Mouse (Mus musculus): ENCODE measurements around the gene Plekho2. TPM values are rescaled to one million over a fixed set of nuclear protein-coding genes. Genes with fewer than 3 reads are reported as not detected.

The Plekho2 gene
- total and polyA plus RNA-seq, 3 experiments: 7.9 to 33.8 (median 13.9) TPM

GRCm38 (mm10) chr9:65621196-65621595 lies 41.4 kb upstream of the Plekho2 start:
- no peaks in the 10 kb centered on the region for H3K36me3 ChIP-seq (replicated peaks in 1 of 2; ENCODE audit: control insufficient read depth in 1 of 2, insufficient read depth in 1 of 2, low read length in 1 of 2)
- in situ Hi-C loops (cut with MboI; ENCODE audit: low pct_ligation_motif_present, low pct_unique_long_range_greater_than_20kb, low sequenced_read_pairs) (no loop called here), dilution Hi-C loops (cut with MboI; ENCODE audit: extremely low pct_ligation_motif_present, extremely low pct_unique_long_range_greater_than_20kb, low sequenced_read_pairs) (no loop called here)
- H3K79me2 ChIP-seq (replicated peaks; ENCODE audit: control insufficient read depth, extremely low read depth, insufficient read depth, poor library complexity, severe bottlenecking): no peaks in the 10 kb centered on the region
- no peak overlapping the region for H3K4me3 ChIP-seq (replicated peaks in 1 of 3; ENCODE audit: low read depth in 2 of 3, low read length in 2 of 3, poor library complexity in 1 of 3)
- TF ChIP-seq MEF2A (IDR thresholded peaks at IDR 0.05; ENCODE audit: borderline replicate concordance, low read depth, low read length) (no peak), USF1 (IDR thresholded peaks at IDR 0.05; ENCODE audit: low read depth, low read length) (no peak), ELF1 (IDR thresholded peaks at IDR 0.05; ENCODE audit: low read depth, low read length) (no peak)
- H3K9me3 ChIP-seq (replicated peaks; ENCODE audit: low read length): no peaks in the 10 kb centered on the region
- H3K9ac ChIP-seq (ENCODE audit: insufficient read depth, low read depth): no peak overlapping the region
- peaks cover under 1% of the 10 kb centered on the region for H3K27me3 ChIP-seq (replicated peaks)
- no peak overlapping the region for H3K4me2 ChIP-seq (ENCODE audit: insufficient read depth, low read depth, poor library complexity, severe bottlenecking)
- H3K4me1 ChIP-seq (ENCODE audit: control insufficient read depth in 1 of 2, insufficient read depth in 2 of 2): no peaks in the 10 kb centered on the region
- no peak for DNase-seq (ENCODE audit: extremely low read depth)
- no peak overlapping the region for H3K27ac ChIP-seq (ENCODE audit: insufficient read depth, low read depth)

- Histone ChIP-seq H3K9me3 (replicated peaks; ENCODE audit: low read length) (no peaks in the 10 kb centered on the region), H3K4me1 (ENCODE audit: control insufficient read depth in 1 of 2, insufficient read depth in 2 of 2) (no peaks in the 10 kb centered on the region)
- in situ Hi-C loops (cut with MboI; ENCODE audit: low pct_ligation_motif_present, low pct_unique_long_range_greater_than_20kb, low sequenced_read_pairs): no loop called here
These were observed 39.5 kb upstream of the Plekho2 start for GRCm38 (mm10) chr9:65619311-65619710.

GRCm38 (mm10) chr9:65613098-65613497 lies 33.3 kb upstream of the Plekho2 start:
- Histone ChIP-seq H3K9me3 (replicated peaks; ENCODE audit: low read length) (no peaks in the 10 kb centered on the region), H3K9ac (ENCODE audit: insufficient read depth, low read depth) (no peak overlapping the region), H3K36me3 (replicated peaks in 1 of 2; ENCODE audit: control insufficient read depth in 1 of 2, insufficient read depth in 1 of 2, low read length in 1 of 2) (no peaks in the 10 kb centered on the region), H3K27ac (ENCODE audit: insufficient read depth, low read depth) (no peak overlapping the region), H3K4me1 (ENCODE audit: control insufficient read depth in 1 of 2, insufficient read depth in 2 of 2) (peaks cover 0 to 3% of the 10 kb centered on the region in 2 experiments; a peak in 1 of 4 replicates), H3K27me3 (replicated peaks) (no peaks in the 10 kb centered on the region), H3K4me3 (replicated peaks in 1 of 3; ENCODE audit: low read depth in 2 of 3, low read length in 2 of 3, poor library complexity in 1 of 3) (no peak overlapping the region), H3K79me2 (replicated peaks; ENCODE audit: control insufficient read depth, extremely low read depth, insufficient read depth, poor library complexity, severe bottlenecking) (no peaks in the 10 kb centered on the region), H3K4me2 (ENCODE audit: insufficient read depth, low read depth, poor library complexity, severe bottlenecking) (no peak overlapping the region)
- dilution Hi-C loops (cut with MboI; ENCODE audit: extremely low pct_ligation_motif_present, extremely low pct_unique_long_range_greater_than_20kb, low sequenced_read_pairs) (no loop called here), in situ Hi-C loops (cut with MboI; ENCODE audit: low pct_ligation_motif_present, low pct_unique_long_range_greater_than_20kb, low sequenced_read_pairs) (no loop called here)
- TF ChIP-seq USF1 (IDR thresholded peaks at IDR 0.05; ENCODE audit: low read depth, low read length): no peak
- TF ChIP-seq TCF12 (IDR thresholded peaks at IDR 0.05; ENCODE audit: low read depth, low read length): no peak
- no peak for TF ChIP-seq JUN (IDR thresholded peaks at IDR 0.05; ENCODE audit: insufficient read depth, low read depth, low read length)
- TF ChIP-seq IRF4 (IDR thresholded peaks at IDR 0.05; ENCODE audit: low read depth, low read length): no peak
- TF ChIP-seq HCFC1 (IDR thresholded peaks at IDR 0.05; ENCODE audit: low read depth, low read length): no peak
- DNase-seq (ENCODE audit: extremely low read depth): no peak

More at GRCm38 (mm10) chr9:65619311-65619710, 39.5 kb upstream of the Plekho2 start:
- Histone ChIP-seq H3K9ac (ENCODE audit: insufficient read depth, low read depth) (no peak overlapping the region), H3K27me3 (replicated peaks) (no peaks in the 10 kb centered on the region), H3K36me3 (replicated peaks in 1 of 2; ENCODE audit: control insufficient read depth in 1 of 2, insufficient read depth in 1 of 2, low read length in 1 of 2) (no peaks in the 10 kb centered on the region), H3K27ac (ENCODE audit: insufficient read depth, low read depth) (no peak overlapping the region), H3K4me2 (ENCODE audit: insufficient read depth, low read depth, poor library complexity, severe bottlenecking) (no peak overlapping the region), H3K4me3 (replicated peaks in 1 of 3; ENCODE audit: low read depth in 2 of 3, low read length in 2 of 3, poor library complexity in 1 of 3) (no peak overlapping the region), H3K79me2 (replicated peaks; ENCODE audit: control insufficient read depth, extremely low read depth, insufficient read depth, poor library complexity, severe bottlenecking) (no peaks in the 10 kb centered on the region)
- dilution Hi-C loops (cut with MboI; ENCODE audit: extremely low pct_ligation_motif_present, extremely low pct_unique_long_range_greater_than_20kb, low sequenced_read_pairs): no loop called here
- no peak for TF ChIP-seq MAX (IDR thresholded peaks at IDR 0.05; ENCODE audit: low read length)
- TF ChIP-seq IRF4 (IDR thresholded peaks at IDR 0.05; ENCODE audit: low read depth, low read length): peak; percentile 25; the same call in 1 of the 2 replicates
- no peak for DNase-seq (ENCODE audit: extremely low read depth)
